Mouse (Mus musculus) heart, embryonic 14.5 days (tissue): ENCODE measurements around the gene Dnah3. TPM values are rescaled to one million over a fixed set of nuclear protein-coding genes. Genes with fewer than 3 reads are reported as not detected.

Experiments used
- ATAC-seq: fragments of 200-750 bp; cut with Nextera tagmentation; 2 replicates; pipeline ENCODE4 v1.8.0; 2017; ENCODE audit warnings: low read depth, moderate TSS enrichment; ENCODE audit not compliant: insufficient number of reproducible peaks, insufficient read depth, low FRiP score
- H3K27ac ChIP-seq, 2 experiments: fragments of 200-500 bp in 1 of 2; fragments of 300-500 bp in 1 of 2; sonication (generic) in 1 of 2; replicated peaks in 1 of 2; 2 replicates each; pipeline ENCODE4 v1.5.1; 2012 to 2014; ENCODE audit warnings: low read depth in 2 of 2, low read length in 2 of 2, control low read depth in 1 of 2, mild to moderate bottlenecking in 1 of 2, mixed read lengths in 1 of 2; ENCODE audit not compliant: control insufficient read depth in 1 of 2, insufficient read depth in 1 of 2
- H3K27me3 ChIP-seq: fragments of 300-500 bp; sonication (generic); 2 replicates; pipeline ENCODE4 v1.6.1; 2014; ENCODE audit warnings: mild to moderate bottlenecking, low read length, control low read depth; ENCODE audit not compliant: control insufficient read depth, insufficient read depth
- H3K36me3 ChIP-seq: fragments of 300-500 bp; sonication (generic); 2 replicates; pipeline ENCODE4 v1.6.1; 2014; ENCODE audit warnings: mild to moderate bottlenecking, control low read depth, low read length, mixed read lengths; ENCODE audit not compliant: control insufficient read depth, insufficient read depth
- H3K4me1 ChIP-seq, 2 experiments: fragments of 200-500 bp in 1 of 2; fragments of 300-500 bp in 1 of 2; sonication (generic) in 1 of 2; 2 replicates each; pipeline ENCODE4 v1.6.1; 2012 to 2014; ENCODE audit warnings: low read length in 2 of 2, control low read depth in 1 of 2, mixed read lengths in 1 of 2; ENCODE audit not compliant: control insufficient read depth in 2 of 2, insufficient read depth in 2 of 2
- H3K4me2 ChIP-seq: fragments of 300-500 bp; sonication (generic); 2 replicates; pipeline ENCODE4 v1.6.1; 2014; ENCODE audit warnings: mild to moderate bottlenecking, low read length
- H3K4me3 ChIP-seq, 2 experiments: fragments of 200-500 bp in 1 of 2; fragments of 300-500 bp in 1 of 2; sonication (generic) in 1 of 2; 2 replicates each; pipeline ENCODE4 v1.5.1; 2012 to 2014; ENCODE audit warnings: low read length in 2 of 2, mild to moderate bottlenecking in 2 of 2, control low read depth in 1 of 2, low read depth in 1 of 2, moderate library complexity in 1 of 2; ENCODE audit not compliant: control insufficient read depth in 1 of 2, insufficient read depth in 1 of 2
- H3K9ac ChIP-seq: fragments of 300-500 bp; sonication (generic); 2 replicates; pipeline ENCODE4 v1.6.1; 2014; ENCODE audit warnings: mild to moderate bottlenecking, low read length
- H3K9me3 ChIP-seq: fragments of 300-500 bp; sonication (generic); 2 replicates; pipeline ENCODE4 v1.6.1; 2016; ENCODE audit warnings: low read length, control low read depth; ENCODE audit not compliant: control insufficient read depth
- whole genome bisulfite sequencing: fragments of 180-500 bp; shearing (Covaris S2); extraction: QIAGEN DNeasy Blood & Tissue Kit; methylation state at CpG from one replicate; pipeline ENCODE4 v1.1.7; 2014; 5-methylcytosine and 5-hydroxymethylcytosine counted together
- polyA plus RNA-seq: library from polyadenylated mRNA; unstranded; fragments of >200 nt; fragmentation: Nextera tagmentation; extraction: Ambion mirVana; gene quantifications from 2 replicates; pipeline ENCODE4 v1.2.1, GENCODE M21; 2014

Dnah3 gene
- polyA plus RNA-seq, 1 experiment from 2014 or later: not detected

GRCm38 (mm10) chr7:119873050-119873449, 222.0 kb downstream of the Dnah3 start:
- Histone ChIP-seq H3K9me3 (no peaks in the 10 kb centered on the region), H3K27me3 (no peaks in the 10 kb centered on the region), H3K9ac (no peak overlapping the region), H3K4me2 (no peak overlapping the region), H3K4me3 (no peak overlapping the region), H3K27ac (no peak overlapping the region), H3K36me3 (peaks cover 10% of the 10 kb centered on the region; the same call in 1 of the 2 replicates), H3K4me1 (0 out of 4 replicates have a peak, but pooled peaks cover 0 to 4% of the 10 kb centered on the region in 2 experiments)
- 51% methylated on average over 2 of the region's 2 CpGs for WGBS
- ATAC-seq: no peak

Other genes with a start within 250 kb of the Dnah3 start
- 6.6 and 9.2 TPM in 2 replicates for gene Lyrm1, start 199.4 kb downstream of the Dnah3 start, polyA plus RNA-seq
- gene Dcun1d3, start 199.0 kb downstream of the Dnah3 start, polyA plus RNA-seq: 5.4 and 6.2 TPM in 2 replicates
- gene Tmem159, start 7.1 kb upstream of the Dnah3 start, polyA plus RNA-seq: 24.4 and 25.1 TPM in 2 replicates
- gene Zp2, start 50.0 kb upstream of the Dnah3 start, polyA plus RNA-seq: not detected in 2 replicates
- gene Anks4b, start 78.6 kb upstream of the Dnah3 start, polyA plus RNA-seq: not detected in 2 replicates
- gene Crym, start 106.8 kb upstream of the Dnah3 start, polyA plus RNA-seq: 1.2 and 2.3 TPM in 2 replicates
- gene Abca14, start 108.7 kb upstream of the Dnah3 start, polyA plus RNA-seq: not detected in 2 replicates
- gene Abca15, start 233.4 kb upstream of the Dnah3 start, polyA plus RNA-seq: not detected in 2 replicates